Mouse (Mus musculus) kidney, adult 11 months (tissue): ENCODE measurements around the gene Pex11b.
"Not testable (repeated sequence)": the region's sequence is repeated elsewhere in the genome, so short reads cannot be mapped to it uniquely, and the experiment has no call there.

Experiments
- DNase-seq: peaks from one replicate; pipeline ENCODE4 v3.0.0; 2022

The Pex11b gene

GRCm38 (mm10) chr3:96678456-96678855 lies 43.3 kb downstream of the Pex11b start:
- no peak for DNase-seq

GRCm38 (mm10) chr3:96679159-96679674 lies 44.0 kb downstream of the Pex11b start:
- DNase-seq, result no peak

GRCm38 (mm10) chr3:96680269-96680956 lies 45.2 kb downstream of the Pex11b start:
- no peak for DNase-seq

GRCm38 (mm10) chr3:96683496-96683895 lies 48.3 kb downstream of the Pex11b start:
- no peak for DNase-seq

GRCm38 (mm10) chr3:96684151-96684821 lies 49.1 kb downstream of the Pex11b start:
- no peak for DNase-seq

- no peak for DNase-seq
Observed at GRCm38 (mm10) chr3:96684822-96685156, 49.6 kb downstream of the Pex11b start.

GRCm38 (mm10) chr3:96686057-96686456 lies 50.9 kb downstream of the Pex11b start:
- not testable (repeated sequence) for DNase-seq

GRCm38 (mm10) chr3:96688854-96689253 lies 53.7 kb downstream of the Pex11b start:
- no peak for DNase-seq

GRCm38 (mm10) chr3:96690298-96690697 lies 55.1 kb downstream of the Pex11b start:
- DNase-seq, result no peak

- DNase-seq, result no peak
Observed at GRCm38 (mm10) chr3:96692506-96692905, 57.3 kb downstream of the Pex11b start.

- DNase-seq, result no peak
Observed at GRCm38 (mm10) chr3:96693579-96693978, 58.4 kb downstream of the Pex11b start.
